Mouse (Mus musculus): Measurements from ENCODE around the gene Foxq1.
A peak's percentile ranks its signal among the peaks of the same experiment; 100 is the strongest.

Foxq1 gene

GRCm38 (mm10) chr13:31555834-31556233, at the start of gene Foxq1:
Foxq1 (plus strand) TSS chr13:31556134.
- no peak for DNase-seq (ENCODE audit: low read depth)

- no peak for DNase-seq (ENCODE audit: low read depth)
Measured at GRCm38 (mm10) chr13:31506494-31507167, 49.3 kb upstream of the Foxq1 start.

- no peak for DNase-seq (ENCODE audit: low read depth)
Measured at GRCm38 (mm10) chr13:31515261-31515660, 40.7 kb upstream of the Foxq1 start.

- DNase-seq (ENCODE audit: low read depth), result peak; percentile 93
Measured at GRCm38 (mm10) chr13:31518411-31518886, 37.5 kb upstream of the Foxq1 start.

- DNase-seq (ENCODE audit: low read depth), result no peak
Measured at GRCm38 (mm10) chr13:31518971-31519370, 37.0 kb upstream of the Foxq1 start.

GRCm38 (mm10) chr13:31524976-31525375, 31.0 kb upstream of the Foxq1 start:
- no peak for DNase-seq (ENCODE audit: low read depth)

- no peak for DNase-seq (ENCODE audit: low read depth)
Measured at GRCm38 (mm10) chr13:31531186-31531585, 24.7 kb upstream of the Foxq1 start.

- DNase-seq (ENCODE audit: low read depth), result no peak
Measured at GRCm38 (mm10) chr13:31531651-31532061, 24.3 kb upstream of the Foxq1 start.

GRCm38 (mm10) chr13:31534726-31535125, 21.2 kb upstream of the Foxq1 start:
- DNase-seq (ENCODE audit: low read depth), result no peak

GRCm38 (mm10) chr13:31543021-31543420, 12.9 kb upstream of the Foxq1 start:
- no peak for DNase-seq (ENCODE audit: low read depth)

GRCm38 (mm10) chr13:31546784-31547183, 9.2 kb upstream of the Foxq1 start:
- DNase-seq (ENCODE audit: low read depth), result no peak

GRCm38 (mm10) chr13:31547204-31547603, 8.7 kb upstream of the Foxq1 start:
- no peak for DNase-seq (ENCODE audit: low read depth)

- no peak for DNase-seq (ENCODE audit: low read depth)
Measured at GRCm38 (mm10) chr13:31547610-31548009, 8.3 kb upstream of the Foxq1 start.

GRCm38 (mm10) chr13:31556964-31557767, 1.2 kb downstream of the Foxq1 start:
- DNase-seq (ENCODE audit: low read depth), result no peak

GRCm38 (mm10) chr13:31557768-31558520, 2.0 kb downstream of the Foxq1 start:
- DNase-seq (ENCODE audit: low read depth), result no peak

- DNase-seq (ENCODE audit: low read depth), result no peak
Measured at GRCm38 (mm10) chr13:31558521-31559418, 2.8 kb downstream of the Foxq1 start, which contains the start of gene A530084C06Rik. A530084C06Rik (minus strand) TSS chr13:31559333.

- DNase-seq (ENCODE audit: low read depth), result no peak
Measured at GRCm38 (mm10) chr13:31559419-31560144, 3.6 kb downstream of the Foxq1 start.

GRCm38 (mm10) chr13:31564394-31564793, 8.5 kb downstream of the Foxq1 start:
- no peak for DNase-seq (ENCODE audit: low read depth)

- no peak for DNase-seq (ENCODE audit: low read depth)
Measured at GRCm38 (mm10) chr13:31567099-31567498, 11.2 kb downstream of the Foxq1 start.

GRCm38 (mm10) chr13:31567617-31568294, 11.8 kb downstream of the Foxq1 start:
- peak; percentile 27 for DNase-seq (ENCODE audit: low read depth)
